Mouse (Mus musculus) CH12.LX (cell line): ENCODE measurements around the gene Pde4dip. TPM values are rescaled to one million over a fixed set of nuclear protein-coding genes. Genes with fewer than 3 reads are reported as not detected.

Source experiments
- DNase-seq: peaks from one replicate; pipeline ENCODE4 v3.0.0-alpha.2; 2013; ENCODE audit errors: extremely low read depth
- H3K27ac ChIP-seq: 2 replicates; pipeline ENCODE4 v1.5.1; 2012; ENCODE audit warnings: low read depth, mild to moderate bottlenecking, control low read depth, moderate library complexity; ENCODE audit not compliant: insufficient read depth
- H3K27me3 ChIP-seq: replicated peaks from 2 replicates; pipeline ENCODE3; 2012; ENCODE audit warnings: inconsistent platforms
- H3K36me3 ChIP-seq, 2 experiments: replicated peaks in 1 of 2; 2 replicates each; pipeline versions ENCODE3 to v1.6.1; 2012; ENCODE audit warnings: inconsistent platforms in 1 of 2, low read length in 1 of 2, mild to moderate bottlenecking in 1 of 2, mixed read lengths in 1 of 2, moderate library complexity in 1 of 2; ENCODE audit not compliant: control insufficient read depth in 1 of 2, insufficient read depth in 1 of 2
- H3K4me1 ChIP-seq, 2 experiments: 2 replicates each; pipeline ENCODE4 v1.6.1; 2012; ENCODE audit warnings: inconsistent platforms in 1 of 2, moderate library complexity in 1 of 2; ENCODE audit not compliant: insufficient read depth in 2 of 2, control insufficient read depth in 1 of 2
- H3K4me2 ChIP-seq: 2 replicates; pipeline ENCODE4 v1.6.1; 2012; ENCODE audit warnings: low read depth, mild to moderate bottlenecking, control low read depth; ENCODE audit not compliant: poor library complexity, insufficient read depth, severe bottlenecking
- H3K4me3 ChIP-seq, 3 experiments: fragments of 150-350 bp in 1 of 3; sonication (generic) in 1 of 3; replicated peaks in 1 of 3; 2 replicates each; pipeline versions ENCODE3 to v1.5.1; 2011 to 2012; ENCODE audit warnings: low read depth in 2 of 3, low read length in 2 of 3, mild to moderate bottlenecking in 2 of 3, moderate library complexity in 2 of 3, control low read depth in 1 of 3, improper control_type of control experiment in 1 of 3, inconsistent platforms in 1 of 3, mixed read lengths in 1 of 3; ENCODE audit not compliant: poor library complexity in 1 of 3
- H3K79me2 ChIP-seq: replicated peaks from 2 replicates; pipeline ENCODE4 v1.6.1; 2012; ENCODE audit warnings: mild to moderate bottlenecking, moderate library complexity; ENCODE audit not compliant: control insufficient read depth, poor library complexity, insufficient read depth, severe bottlenecking; ENCODE audit errors: extremely low read depth
- H3K9ac ChIP-seq: 2 replicates; pipeline ENCODE4 v1.6.1; 2012; ENCODE audit warnings: low read depth, mild to moderate bottlenecking, control low read depth, moderate library complexity; ENCODE audit not compliant: insufficient read depth
- H3K9me3 ChIP-seq: replicated peaks from 2 replicates; pipeline ENCODE3; 2012; ENCODE audit warnings: low read length, inconsistent platforms, mixed read lengths
- CHD2 ChIP-seq: IDR thresholded peaks from 2 replicates; pipeline ENCODE4 v1.6.1; 2011; ENCODE audit warnings: low read length, improper control_type of control experiment
- CTCF ChIP-seq, 2 experiments: IDR thresholded peaks in 1 of 2; conservative IDR thresholded peaks in 1 of 2; 2 replicates each; pipeline ENCODE4 v1.5.1; 2011 to 2012; ENCODE audit warnings: low read depth in 2 of 2, low read length in 2 of 2, improper control_type of control experiment in 1 of 2, inconsistent platforms in 1 of 2, mild to moderate bottlenecking in 1 of 2, moderate library complexity in 1 of 2
- ELF1 ChIP-seq: IDR thresholded peaks from 2 replicates; pipeline ENCODE4 v1.6.1; 2014; ENCODE audit warnings: low read depth, mild to moderate bottlenecking, inconsistent platforms, low read length, improper control_type of control experiment
- EP300 ChIP-seq: IDR thresholded peaks from 2 replicates; pipeline ENCODE4 v1.6.1; 2011; ENCODE audit warnings: low read length, improper control_type of control experiment
- ETS1 ChIP-seq: conservative IDR thresholded peaks from 2 replicates; pipeline ENCODE4 v1.6.1; 2012; ENCODE audit warnings: low read depth, mild to moderate bottlenecking, inconsistent platforms, low read length, improper control_type of control experiment, moderate library complexity
- GABPA ChIP-seq: IDR thresholded peaks from 2 replicates; pipeline ENCODE4 v1.6.1; 2012; ENCODE audit warnings: low read depth, low read length, improper control_type of control experiment, inconsistent platforms; ENCODE audit not compliant: insufficient replicate concordance
- HCFC1 ChIP-seq: IDR thresholded peaks from 2 replicates; pipeline ENCODE4 v1.6.1; 2012; ENCODE audit warnings: low read depth, mild to moderate bottlenecking, inconsistent platforms, low read length, improper control_type of control experiment
- IRF4 ChIP-seq: IDR thresholded peaks from 2 replicates; pipeline ENCODE4 v1.6.1; 2014; ENCODE audit warnings: low read depth, mild to moderate bottlenecking, inconsistent platforms, low read length, improper control_type of control experiment
- KAT2A ChIP-seq: IDR thresholded peaks from 2 replicates; pipeline ENCODE4 v1.6.1; 2012; ENCODE audit warnings: low read length, improper control_type of control experiment, inconsistent platforms; ENCODE audit not compliant: insufficient replicate concordance
- MXI1 ChIP-seq: IDR thresholded peaks from 2 replicates; pipeline ENCODE4 v1.6.1; 2011; ENCODE audit warnings: mild to moderate bottlenecking, low read depth, low read length, improper control_type of control experiment
- NELFE ChIP-seq: IDR thresholded peaks from 2 replicates; pipeline ENCODE4 v1.6.1; 2011; ENCODE audit warnings: low read depth, low read length, improper control_type of control experiment
- POLR2A ChIP-seq: IDR thresholded peaks from 2 replicates; pipeline ENCODE4 v1.6.1; 2011; ENCODE audit warnings: low read depth, mild to moderate bottlenecking, improper control_type of control experiment, low read length
- POLR2AphosphoS2 ChIP-seq: IDR thresholded peaks from 2 replicates; pipeline ENCODE4 v1.6.1; 2011; ENCODE audit warnings: low read depth, low read length, improper control_type of control experiment
- RCOR1 ChIP-seq: conservative IDR thresholded peaks from 2 replicates; pipeline ENCODE4 v1.6.1; 2012; ENCODE audit warnings: low read depth, mild to moderate bottlenecking, inconsistent platforms, low read length, improper control_type of control experiment
- TBP ChIP-seq: conservative IDR thresholded peaks from 2 replicates; pipeline ENCODE4 v1.6.1; 2011; ENCODE audit warnings: low read depth, low read length, improper control_type of control experiment
- UBTF ChIP-seq: IDR thresholded peaks from 2 replicates; pipeline ENCODE4 v1.6.1; 2012; ENCODE audit warnings: low read depth, mild to moderate bottlenecking, inconsistent platforms, low read length, improper control_type of control experiment, moderate library complexity
- USF1 ChIP-seq: IDR thresholded peaks from 2 replicates; pipeline ENCODE4 v1.6.1; 2014; ENCODE audit warnings: low read depth, mild to moderate bottlenecking, inconsistent platforms, low read length, improper control_type of control experiment
- ZMIZ1 ChIP-seq: IDR thresholded peaks from 2 replicates; pipeline ENCODE4 v1.6.1; 2012; ENCODE audit warnings: low read depth, mild to moderate bottlenecking, inconsistent platforms, low read length, improper control_type of control experiment
- dilution Hi-C: fragments of 300-500 bp; cut with MboI; formaldehyde crosslinking; loops from 2 replicates; pipeline ENCODE4 v1.14.3; 2020; ENCODE audit warnings: low sequenced_read_pairs; ENCODE audit not compliant: extremely low pct_unique_long_range_greater_than_20kb, extremely low pct_ligation_motif_present
- in situ Hi-C: fragments of 300-500 bp; cut with MboI; formaldehyde crosslinking; loops from 3 replicates; pipeline ENCODE4 v1.14.3; 2019; ENCODE audit warnings: low sequenced_read_pairs, low pct_ligation_motif_present, low pct_unique_long_range_greater_than_20kb, mixed read lengths
- polyA plus RNA-seq: library from polyadenylated mRNA; unstranded; fragments of >175 nt; gene quantifications from 2 replicates; pipeline ENCODE4 v1.2.1, GENCODE M21; 2012; ENCODE audit warnings: low read depth; ENCODE audit not compliant: insufficient read length
- total RNA-seq, 2 experiments: library from RNA; depleted of rRNA; stranded (reverse); fragments of 300-350 nt in 1 of 2; fragments of >200 nt in 1 of 2; gene quantifications; 2 replicates each; pipeline ENCODE4 v1.2.3; 2012 to 2014

Gene Pde4dip
- total and polyA plus RNA-seq, 3 experiments, result 12.4 to 21.7 (median 15.2) TPM

- Histone ChIP-seq H3K27ac (no peak overlapping the region), H3K4me2 (no peak overlapping the region), H3K4me3 (no peak overlapping the region), H3K9ac (no peak overlapping the region), H3K36me3 (no peaks in the 10 kb centered on the region), H3K79me2 (no peaks in the 10 kb centered on the region), H3K9me3 (no peaks in the 10 kb centered on the region), H3K4me1 (no peaks in the 10 kb centered on the region), H3K27me3 (no peaks in the 10 kb centered on the region)
- dilution Hi-C loops, result no loop called here
- in situ Hi-C loops, result no loop called here
- TF ChIP-seq NELFE (no peak), USF1 (no peak), RCOR1 (no peak), KAT2A (no peak), CTCF (conservative IDR thresholded peaks at IDR 0.05 in 1 of 2, IDR thresholded peaks at IDR 0.05 in 1 of 2; ENCODE audit: low read depth in 2 of 2, low read length in 2 of 2) (no peak), IRF4 (no peak), ETS1 (no peak), ELF1 (no peak), GABPA (no peak), POLR2AphosphoS2 (no peak), ZMIZ1 (no peak), HCFC1 (no peak), UBTF (no peak), MXI1 (no peak), EP300 (no peak), TBP (no peak), POLR2A (no peak), CHD2 (no peak)
- DNase-seq, result no peak
Measured at GRCm38 (mm10) chr3:97854575-97855384, 33.7 kb downstream of the Pde4dip start.

- Histone ChIP-seq H3K4me1 (peaks cover 2% of the 10 kb centered on the region in 2 experiments; a peak in 1 of 4 replicates), H3K9me3 (no peaks in the 10 kb centered on the region), H3K27me3 (no peaks in the 10 kb centered on the region), H3K27ac (no peak overlapping the region), H3K9ac (no peak overlapping the region), H3K36me3 (no peaks in the 10 kb centered on the region), H3K79me2 (no peaks in the 10 kb centered on the region), H3K4me3 (no peak overlapping the region), H3K4me2 (no peak overlapping the region)
- TF ChIP-seq RCOR1, result no peak
- no peak for DNase-seq
- dilution Hi-C loops (no loop called here), in situ Hi-C loops (no loop called here)
Measured at GRCm38 (mm10) chr3:97851803-97852202, 36.7 kb downstream of the Pde4dip start.
